Mouse (Mus musculus): ENCODE measurements at regions not wholly inside any gene's neighbourhood (a gene's known extent, or its start where the extent isn't known, plus 50 kb on each side); places are given as distances from the start of the nearest gene placed in this dataset.
A peak's percentile ranks its signal among the peaks of the same experiment; 100 is the strongest.

GRCm38 (mm10) chr3:21553859-21554258 is 522.6 kb upstream of the Tbl1xr1 start:
- ATAC-seq (ENCODE audit: insufficient read depth, low FRiP score): no peak
- Histone ChIP-seq H3K9ac (ENCODE audit: low read length) (no peak overlapping the region), H3K9me3 (replicated peaks; ENCODE audit: control insufficient read depth, low read length) (no peaks in the 10 kb centered on the region), H3K4me1 (ENCODE audit: control insufficient read depth, insufficient read depth, low read length) (0 out of 2 replicates have a peak, but pooled peaks cover 6% of the 10 kb centered on the region), H3K27me3 (ENCODE audit: control insufficient read depth, insufficient read depth, low read length) (no peaks in the 10 kb centered on the region), H3K4me3 (replicated peaks; ENCODE audit: low read length) (no peak overlapping the region), H3K27ac (ENCODE audit: low read length) (no peak overlapping the region), H3K36me3 (ENCODE audit: control insufficient read depth, insufficient read depth, low read length) (no peaks in the 10 kb centered on the region), H3K4me2 (ENCODE audit: low read depth, low read length) (no peak overlapping the region)
- WGBS: 70% methylated on average over 1 of the region's 1 CpGs

GRCm38 (mm10) chr3:21557963-21558441 is 518.5 kb upstream of the Tbl1xr1 start:
- no peak overlapping the region for H3K9ac ChIP-seq (ENCODE audit: low read length)
- ATAC-seq (ENCODE audit: insufficient read depth, low FRiP score): no peak
- WGBS: 83% methylated on average over 12 of the region's 12 CpGs
- H3K9me3 ChIP-seq (replicated peaks; ENCODE audit: control insufficient read depth, low read length): no peaks in the 10 kb centered on the region
- H3K4me2 ChIP-seq (ENCODE audit: low read depth, low read length): no peak overlapping the region
- 0 out of 2 replicates have a peak, but pooled peaks cover 10% of the 10 kb centered on the region for H3K4me1 ChIP-seq (ENCODE audit: control insufficient read depth, insufficient read depth, low read length)
- H3K27me3 ChIP-seq (ENCODE audit: control insufficient read depth, insufficient read depth, low read length): no peaks in the 10 kb centered on the region
- H3K27ac ChIP-seq (ENCODE audit: low read length): no peak overlapping the region
- H3K36me3 ChIP-seq (ENCODE audit: control insufficient read depth, insufficient read depth, low read length): no peaks in the 10 kb centered on the region
- no peak overlapping the region for H3K4me3 ChIP-seq (replicated peaks; ENCODE audit: low read length)

- no peaks in the 10 kb centered on the region for H3K9me3 ChIP-seq (replicated peaks; ENCODE audit: control insufficient read depth, low read length)
- no peak overlapping the region for H3K4me3 ChIP-seq (replicated peaks; ENCODE audit: low read length)
- H3K9ac ChIP-seq (ENCODE audit: low read length): no peak overlapping the region
- peaks cover 16% of the 10 kb centered on the region; the same call in 1 of the 2 replicates for H3K4me1 ChIP-seq (ENCODE audit: control insufficient read depth, insufficient read depth, low read length)
- no peak overlapping the region for H3K4me2 ChIP-seq (ENCODE audit: low read depth, low read length)
- no peak overlapping the region for H3K27ac ChIP-seq (ENCODE audit: low read length)
- no peaks in the 10 kb centered on the region for H3K36me3 ChIP-seq (ENCODE audit: control insufficient read depth, insufficient read depth, low read length)
- no peak for ATAC-seq (ENCODE audit: insufficient read depth, low FRiP score)
- H3K27me3 ChIP-seq (ENCODE audit: control insufficient read depth, insufficient read depth, low read length): no peaks in the 10 kb centered on the region
- WGBS: 66% methylated on average over 2 of the region's 2 CpGs
These were observed 513.6 kb upstream of the Tbl1xr1 start for GRCm38 (mm10) chr3:21562771-21563312.

- peak; percentile 64; the same call in 1 of the 2 replicates for ATAC-seq (ENCODE audit: insufficient read depth, low FRiP score)
- Histone ChIP-seq H3K27ac (ENCODE audit: low read length) (no peak overlapping the region), H3K4me3 (replicated peaks; ENCODE audit: low read length) (no peak overlapping the region), H3K27me3 (ENCODE audit: control insufficient read depth, insufficient read depth, low read length) (no peaks in the 10 kb centered on the region), H3K4me2 (ENCODE audit: low read depth, low read length) (no peak overlapping the region), H3K4me1 (ENCODE audit: control insufficient read depth, insufficient read depth, low read length) (peaks cover 16% of the 10 kb centered on the region; the same call in 1 of the 2 replicates), H3K9me3 (replicated peaks; ENCODE audit: control insufficient read depth, low read length) (no peaks in the 10 kb centered on the region), H3K9ac (ENCODE audit: low read length) (no peak overlapping the region), H3K36me3 (ENCODE audit: control insufficient read depth, insufficient read depth, low read length) (no peaks in the 10 kb centered on the region)
- WGBS: 39% methylated on average over 3 of the region's 3 CpGs
These were observed 513.0 kb upstream of the Tbl1xr1 start for GRCm38 (mm10) chr3:21563454-21563853.

GRCm38 (mm10) chr3:21564211-21564781 is 512.2 kb upstream of the Tbl1xr1 start:
- no peaks in the 10 kb centered on the region for H3K9me3 ChIP-seq (replicated peaks; ENCODE audit: control insufficient read depth, low read length)
- WGBS: 23% methylated on average over 3 of the region's 3 CpGs
- H3K4me3 ChIP-seq (replicated peaks; ENCODE audit: low read length): no peak overlapping the region
- peak; percentile 62; the same call in 1 of the 2 replicates for ATAC-seq (ENCODE audit: insufficient read depth, low FRiP score)
- H3K36me3 ChIP-seq (ENCODE audit: control insufficient read depth, insufficient read depth, low read length): no peaks in the 10 kb centered on the region
- peak overlapping the region; percentile 44; the same call in 1 of the 2 replicates for H3K27ac ChIP-seq (ENCODE audit: low read length)
- no peak overlapping the region for H3K9ac ChIP-seq (ENCODE audit: low read length)
- peak overlapping the region; percentile 17; the same call in 1 of the 2 replicates for H3K4me2 ChIP-seq (ENCODE audit: low read depth, low read length)
- H3K4me1 ChIP-seq (ENCODE audit: control insufficient read depth, insufficient read depth, low read length): peaks cover 16% of the 10 kb centered on the region; the same call in 1 of the 2 replicates
- H3K27me3 ChIP-seq (ENCODE audit: control insufficient read depth, insufficient read depth, low read length): no peaks in the 10 kb centered on the region

GRCm38 (mm10) chr3:21564847-21565485 is 511.5 kb upstream of the Tbl1xr1 start:
- no peaks in the 10 kb centered on the region for H3K36me3 ChIP-seq (ENCODE audit: control insufficient read depth, insufficient read depth, low read length)
- no peak overlapping the region for H3K4me3 ChIP-seq (replicated peaks; ENCODE audit: low read length)
- no peak overlapping the region for H3K4me2 ChIP-seq (ENCODE audit: low read depth, low read length)
- no peaks in the 10 kb centered on the region for H3K9me3 ChIP-seq (replicated peaks; ENCODE audit: control insufficient read depth, low read length)
- ATAC-seq (ENCODE audit: insufficient read depth, low FRiP score): no peak
- 50% methylated on average over 4 of the region's 4 CpGs for WGBS
- H3K27me3 ChIP-seq (ENCODE audit: control insufficient read depth, insufficient read depth, low read length): no peaks in the 10 kb centered on the region
- peaks cover 16% of the 10 kb centered on the region; the same call in 1 of the 2 replicates for H3K4me1 ChIP-seq (ENCODE audit: control insufficient read depth, insufficient read depth, low read length)
- no peak overlapping the region for H3K9ac ChIP-seq (ENCODE audit: low read length)
- H3K27ac ChIP-seq (ENCODE audit: low read length): peak overlapping the region; percentile 44; the same call in 1 of the 2 replicates

GRCm38 (mm10) chr3:21569721-21570120 is 506.7 kb upstream of the Tbl1xr1 start:
- H3K9me3 ChIP-seq (replicated peaks; ENCODE audit: control insufficient read depth, low read length): no peaks in the 10 kb centered on the region
- 0 out of 2 replicates have a peak, but pooled peaks cover 2% of the 10 kb centered on the region for H3K4me1 ChIP-seq (ENCODE audit: control insufficient read depth, insufficient read depth, low read length)
- 77% methylated on average over 1 of the region's 1 CpGs for WGBS
- H3K27ac ChIP-seq (ENCODE audit: low read length): no peak overlapping the region
- H3K27me3 ChIP-seq (ENCODE audit: control insufficient read depth, insufficient read depth, low read length): no peaks in the 10 kb centered on the region
- H3K4me2 ChIP-seq (ENCODE audit: low read depth, low read length): no peak overlapping the region
- no peak for ATAC-seq (ENCODE audit: insufficient read depth, low FRiP score)
- H3K36me3 ChIP-seq (ENCODE audit: control insufficient read depth, insufficient read depth, low read length): no peaks in the 10 kb centered on the region
- no peak overlapping the region for H3K4me3 ChIP-seq (replicated peaks; ENCODE audit: low read length)
- no peak overlapping the region for H3K9ac ChIP-seq (ENCODE audit: low read length)

- Histone ChIP-seq H3K4me1 (ENCODE audit: control insufficient read depth, insufficient read depth, low read length) (no peaks in the 10 kb centered on the region), H3K36me3 (ENCODE audit: control insufficient read depth, insufficient read depth, low read length) (no peaks in the 10 kb centered on the region), H3K4me2 (ENCODE audit: low read depth, low read length) (no peak overlapping the region), H3K27ac (ENCODE audit: low read length) (no peak overlapping the region), H3K9me3 (replicated peaks; ENCODE audit: control insufficient read depth, low read length) (no peaks in the 10 kb centered on the region), H3K27me3 (ENCODE audit: control insufficient read depth, insufficient read depth, low read length) (no peaks in the 10 kb centered on the region), H3K4me3 (replicated peaks; ENCODE audit: low read length) (no peak overlapping the region), H3K9ac (ENCODE audit: low read length) (no peak overlapping the region)
- WGBS: 69% methylated on average over 3 of the region's 3 CpGs
- ATAC-seq (ENCODE audit: insufficient read depth, low FRiP score): no peak
These were observed 497.8 kb upstream of the Tbl1xr1 start for GRCm38 (mm10) chr3:21578635-21579034.

GRCm38 (mm10) chr3:21582122-21582521 is 494.3 kb upstream of the Tbl1xr1 start:
- Histone ChIP-seq H3K27ac (ENCODE audit: low read length) (no peak overlapping the region), H3K9me3 (replicated peaks; ENCODE audit: control insufficient read depth, low read length) (no peaks in the 10 kb centered on the region), H3K9ac (ENCODE audit: low read length) (no peak overlapping the region), H3K4me2 (ENCODE audit: low read depth, low read length) (no peak overlapping the region), H3K27me3 (ENCODE audit: control insufficient read depth, insufficient read depth, low read length) (no peaks in the 10 kb centered on the region), H3K4me1 (ENCODE audit: control insufficient read depth, insufficient read depth, low read length) (no peaks in the 10 kb centered on the region), H3K4me3 (replicated peaks; ENCODE audit: low read length) (no peak overlapping the region), H3K36me3 (ENCODE audit: control insufficient read depth, insufficient read depth, low read length) (no peaks in the 10 kb centered on the region)
- no peak for ATAC-seq (ENCODE audit: insufficient read depth, low FRiP score)
- WGBS: 78% methylated on average over 1 of the region's 1 CpGs

Data from stomach, embryonic 16.5 days (tissue).